Mouse (Mus musculus) spleen, postnatal 14 days (tissue): ENCODE measurements at regions not wholly inside any gene's neighbourhood (a gene's known extent, or its start where the extent isn't known, plus 50 kb on each side); places are given as distances from the start of the nearest gene placed in this dataset.

ENCODE experiments used
- DNase-seq, 2 experiments: peaks; one replicate each; pipeline ENCODE4 v3.0.0; 2021 to 2022; ENCODE audit warnings: low spot score in 2 of 2

DNA sequence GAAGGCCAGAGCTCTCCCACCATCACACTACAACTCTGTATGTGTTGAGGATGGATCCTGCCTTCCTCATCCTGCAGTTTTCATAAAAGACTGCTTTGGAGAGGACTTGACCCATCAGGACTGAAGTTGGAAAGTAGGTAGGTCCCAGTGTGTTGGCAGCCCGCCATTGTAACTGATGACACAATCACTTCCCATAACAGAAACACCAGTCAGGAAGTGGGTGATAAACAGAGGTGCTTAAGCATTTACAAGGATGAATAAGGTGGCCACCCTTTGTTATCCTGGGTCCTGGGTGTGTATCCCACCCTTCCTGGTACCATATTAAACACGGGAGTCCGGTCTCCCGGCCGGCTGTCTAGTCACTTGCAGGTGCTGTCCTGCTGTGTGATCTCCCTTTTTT, 118.3 kb downstream of the Snx10 start:
- DNase-seq: no peak

DNA sequence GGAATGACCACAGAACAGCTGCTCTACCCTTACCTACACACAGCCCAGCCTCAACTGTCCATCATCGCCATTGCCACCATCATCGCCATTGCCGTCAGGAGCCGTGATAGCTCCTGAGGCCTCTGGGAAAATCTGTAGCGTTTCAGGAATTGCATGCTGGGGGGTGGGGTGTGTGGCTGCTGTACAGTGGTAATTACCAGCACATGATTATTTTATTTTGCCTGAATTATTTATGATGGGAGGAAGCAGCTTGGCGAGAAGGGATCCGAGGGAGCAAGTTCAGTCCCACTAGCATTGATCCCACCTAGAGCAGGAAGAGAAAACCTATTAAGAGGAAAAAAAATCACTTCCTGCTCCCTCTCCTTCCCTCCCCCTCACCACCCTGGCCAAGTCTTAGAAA, 125.1 kb downstream of the Snx10 start:
- no peak for DNase-seq

DNA sequence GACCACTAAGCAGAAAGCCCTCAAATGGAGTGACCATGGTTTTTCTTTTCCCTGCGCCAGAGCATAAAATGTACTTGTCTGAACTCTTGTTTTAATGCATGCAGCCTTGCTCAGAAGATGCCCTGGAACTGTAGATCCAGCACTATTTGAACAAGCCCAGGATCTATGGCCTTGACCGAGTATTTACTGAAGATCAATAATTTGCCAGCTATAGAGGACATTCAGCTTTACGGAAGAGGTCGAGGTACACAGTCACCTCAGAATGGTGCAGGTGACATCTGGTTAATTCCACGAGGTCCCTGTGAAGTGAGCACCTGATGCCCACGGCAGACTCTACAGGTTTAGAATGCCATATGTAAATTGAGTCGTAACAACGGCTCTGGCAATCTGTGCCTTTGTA, 130.1 kb downstream of the Snx10 start:
- DNase-seq: no peak

DNA sequence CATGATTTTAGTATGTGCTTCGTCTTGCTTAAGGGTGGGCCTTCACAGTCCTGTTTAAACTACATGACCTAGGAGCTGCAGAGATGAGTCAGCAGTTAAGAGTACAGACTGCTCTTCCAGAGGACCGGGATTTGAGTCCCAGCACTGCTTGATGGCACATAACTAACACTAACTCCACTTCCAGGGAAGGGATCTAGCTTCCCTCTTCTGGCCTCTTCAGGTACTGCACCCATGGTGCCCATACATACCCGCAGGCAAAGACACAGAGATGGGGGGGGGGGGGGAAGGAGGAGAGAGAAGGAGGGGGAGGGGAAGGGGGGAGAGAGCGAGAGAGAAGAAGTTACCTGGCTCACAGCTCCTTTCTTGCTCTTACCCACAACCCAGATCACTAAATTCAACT, 131.3 kb downstream of the Snx10 start:
- DNase-seq: no peak

DNA sequence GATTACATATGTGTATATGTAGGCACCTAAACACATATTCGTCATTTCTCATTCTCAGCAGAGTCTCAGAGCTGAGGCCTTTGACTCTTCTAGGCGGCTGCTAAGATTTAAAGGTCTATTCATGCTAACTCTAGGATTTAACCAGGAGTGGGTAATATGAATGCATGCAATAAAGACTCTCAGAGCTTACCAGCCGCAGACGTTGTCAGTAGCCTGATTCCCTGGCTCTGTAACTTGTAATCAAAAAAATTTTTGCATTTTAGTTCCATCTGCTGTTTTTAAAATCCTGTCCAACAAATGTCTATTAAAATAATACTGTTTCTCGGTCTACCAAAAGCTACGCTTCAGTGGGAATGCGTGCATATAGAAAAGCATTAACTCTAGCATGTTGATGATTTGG, 132.4 kb downstream of the Snx10 start:
- DNase-seq: no peak

DNA sequence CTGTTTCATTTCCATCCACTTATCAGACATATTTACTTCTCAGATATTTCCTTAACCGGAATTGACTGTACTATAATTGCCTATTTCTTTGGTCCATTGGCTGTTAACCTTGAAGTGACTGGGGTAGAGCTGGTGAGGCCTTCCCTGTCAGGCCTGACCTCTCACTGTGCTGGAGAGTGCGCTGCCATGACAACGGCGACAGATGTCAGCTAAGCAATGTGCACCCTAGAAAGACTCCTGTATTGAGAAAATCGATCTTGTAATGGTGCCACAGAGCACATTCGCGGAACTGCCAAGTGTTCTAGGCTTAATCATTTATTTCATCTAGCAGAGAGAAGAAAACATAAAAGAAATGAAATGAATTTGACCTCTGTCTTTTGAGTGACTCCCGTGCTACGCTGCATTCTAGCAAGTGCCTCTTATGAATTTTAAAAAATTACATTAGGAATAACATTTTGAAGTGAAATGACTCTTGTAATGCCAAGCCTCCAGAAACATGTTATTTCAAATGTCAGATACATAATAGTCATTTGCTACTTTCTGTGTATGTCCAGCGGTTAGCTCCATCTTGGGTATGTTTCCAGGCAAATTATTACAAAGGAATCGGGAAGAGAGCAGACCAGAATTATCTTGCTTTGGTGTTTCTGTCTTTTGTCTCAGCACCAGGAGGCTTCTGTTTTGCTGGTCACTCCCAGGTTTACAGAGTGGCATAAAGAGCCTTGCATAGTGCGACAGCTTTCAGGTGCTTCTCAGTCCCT, 133.4 kb downstream of the Snx10 start:
- DNase-seq: no peak

DNA sequence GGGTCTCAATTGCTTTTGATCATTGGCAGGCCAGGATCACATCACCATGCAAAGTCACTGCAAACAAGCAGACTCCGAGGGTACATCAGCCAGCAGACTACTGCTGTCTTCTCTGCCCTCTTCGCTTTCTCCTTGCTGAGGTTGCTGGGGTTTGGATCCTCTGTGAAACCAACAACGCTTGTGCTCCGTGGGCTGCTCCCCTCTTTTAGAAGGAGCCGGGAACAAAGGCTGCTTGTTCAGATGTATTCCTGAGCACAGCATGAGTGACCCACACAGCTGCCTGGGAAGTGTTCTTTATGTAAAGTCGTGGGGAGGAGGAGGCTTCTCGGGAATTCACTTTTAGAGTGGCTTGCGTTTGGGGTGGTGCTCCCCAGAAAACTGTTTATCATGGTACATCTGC, 134.7 kb downstream of the Snx10 start:
- DNase-seq: no peak

DNA sequence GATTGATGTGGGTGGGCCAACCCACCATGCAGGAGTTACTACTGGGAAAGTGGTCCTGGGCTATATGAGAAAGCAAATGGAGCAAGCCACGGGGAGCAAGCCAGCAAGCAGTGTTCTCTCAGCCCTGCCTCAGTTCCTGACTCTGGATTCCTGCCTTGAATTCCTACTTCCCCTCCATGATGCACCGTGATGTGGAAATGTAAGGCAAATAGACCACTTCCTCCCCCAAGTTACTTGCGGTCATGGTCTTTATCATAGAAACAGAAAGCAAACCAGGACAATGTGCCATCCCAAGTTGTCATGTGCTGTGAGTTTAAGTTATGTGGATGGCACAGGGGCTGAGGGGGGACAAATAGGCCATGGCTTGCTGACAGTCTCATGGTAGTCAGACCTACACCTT, 139.5 kb downstream of the Snx10 start:
- no peak for DNase-seq

DNA sequence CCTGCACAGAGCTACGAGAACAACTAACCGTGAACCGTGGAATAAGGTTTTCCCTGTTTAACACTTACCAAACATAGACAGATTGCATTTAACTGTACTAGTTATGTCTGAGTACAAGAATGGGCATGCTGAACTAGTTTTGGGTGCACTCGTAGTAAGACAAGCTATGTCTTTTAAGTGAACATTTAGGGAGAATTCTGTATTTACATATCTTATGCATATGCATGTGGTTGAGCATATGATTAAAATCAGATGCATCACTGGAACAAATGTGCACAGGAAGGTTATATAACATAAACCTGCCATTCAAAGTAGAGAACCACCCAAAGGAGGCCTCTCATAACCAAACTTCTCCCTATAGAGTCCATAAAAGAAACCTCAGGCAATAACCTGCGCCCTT, 140.3 kb downstream of the Snx10 start:
- DNase-seq: no peak

DNA sequence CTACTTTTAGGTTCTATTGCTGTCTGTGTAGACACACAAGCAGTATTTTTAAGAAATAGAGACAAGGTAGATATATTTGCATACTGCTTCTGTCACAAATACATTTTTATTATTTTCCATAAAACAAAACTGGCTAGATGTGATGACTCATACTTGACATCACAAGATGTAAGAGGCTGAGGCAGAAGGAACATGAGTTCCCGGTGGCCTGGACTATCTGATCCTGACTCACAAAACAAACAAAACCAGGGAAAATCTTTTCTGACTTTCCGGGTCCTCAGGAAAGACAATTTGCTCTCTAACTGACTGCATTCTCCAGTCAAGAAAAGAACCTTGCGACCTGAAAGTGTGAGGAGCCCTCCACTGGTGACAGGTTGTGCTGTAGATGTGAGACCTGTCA, 143.3 kb downstream of the Snx10 start:
- DNase-seq: no peak

DNA sequence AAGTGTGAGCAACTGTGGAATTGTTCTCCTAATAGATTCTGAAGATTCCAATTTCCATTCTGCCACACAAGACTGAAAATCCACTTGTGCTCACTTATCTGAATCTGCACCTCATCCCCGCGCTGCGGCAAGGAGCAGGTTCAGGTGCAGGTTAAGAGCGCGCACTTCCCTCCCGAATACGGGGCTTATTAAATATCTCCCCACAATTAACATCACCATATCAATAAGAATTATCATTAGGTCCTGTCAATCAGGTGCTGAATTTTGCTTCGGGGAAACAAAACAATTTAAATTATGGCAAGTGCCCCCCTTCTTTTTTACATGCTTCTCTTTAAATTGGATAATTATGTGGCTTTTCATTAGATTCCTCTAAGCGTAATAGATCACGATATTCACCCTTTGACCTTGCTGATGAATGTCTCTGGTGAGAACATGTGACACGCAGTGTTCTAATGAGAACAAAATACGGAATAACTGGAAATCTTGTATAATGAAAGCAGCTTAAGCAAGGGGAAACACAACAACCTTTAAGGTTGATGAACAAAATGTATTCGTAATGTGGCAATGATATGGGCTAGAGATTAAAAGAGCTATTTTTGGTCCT, 151.7 kb downstream of the Snx10 start:
- DNase-seq: no peak

DNA sequence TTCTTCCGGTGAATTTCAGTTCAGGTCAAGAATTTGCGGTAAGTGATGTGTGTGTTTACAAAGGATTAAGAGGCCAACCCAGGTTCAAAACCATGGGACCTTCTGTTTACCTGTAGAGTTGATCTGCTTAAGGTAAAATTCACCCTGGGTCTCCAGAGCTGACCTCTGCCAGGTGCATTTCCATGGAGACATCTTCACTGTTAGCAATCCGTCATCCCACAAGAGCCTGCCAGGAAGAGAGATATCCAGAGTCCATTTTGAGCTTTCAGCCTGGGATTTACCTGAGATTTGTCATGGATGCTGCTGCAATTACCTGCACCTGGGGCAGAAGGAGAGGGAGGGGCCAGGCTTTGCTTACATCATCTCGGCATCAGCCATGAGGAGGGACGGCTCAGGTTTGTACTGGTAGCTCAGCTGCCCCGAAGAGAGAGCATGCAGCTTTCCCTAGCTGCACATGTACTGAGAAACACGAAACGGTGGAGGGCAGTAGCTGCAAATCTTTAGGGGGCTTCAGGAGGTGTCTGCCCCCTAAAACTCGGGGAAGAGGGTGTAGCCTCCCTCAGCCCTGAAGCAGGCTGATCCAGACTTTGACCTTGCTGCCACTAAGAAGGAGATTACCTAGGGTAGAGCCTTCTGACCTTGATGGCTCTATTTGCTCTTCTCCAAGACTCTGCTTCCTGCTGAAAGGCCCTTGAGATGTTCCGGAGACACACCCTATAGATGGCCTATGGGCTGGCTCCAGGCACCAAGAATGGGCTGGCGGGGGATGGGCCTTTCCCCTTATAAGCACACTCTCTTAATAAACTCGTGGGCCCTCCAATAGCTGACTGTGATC, 153.7 kb downstream of the Snx10 start:
- DNase-seq: no peak

DNA sequence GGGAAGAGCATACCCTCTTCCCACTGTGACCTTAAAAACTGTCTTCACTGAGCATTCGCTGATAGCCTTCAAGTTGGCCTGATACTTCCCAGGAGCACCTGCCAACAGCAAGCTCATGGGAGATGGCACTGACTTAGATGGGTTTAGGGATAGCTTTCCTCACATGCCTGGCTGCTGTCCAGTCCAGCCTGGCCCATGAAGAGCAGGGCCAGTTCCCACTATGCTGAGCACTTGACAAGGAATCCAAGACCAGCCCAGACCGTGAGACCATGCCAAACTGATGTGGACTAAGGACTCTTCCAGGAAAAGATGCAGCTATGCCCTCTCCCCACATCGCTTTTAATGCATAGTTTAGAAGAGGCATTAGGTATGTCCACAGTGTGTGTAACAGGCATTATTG, 155.0 kb downstream of the Snx10 start:
- no peak for DNase-seq

DNA sequence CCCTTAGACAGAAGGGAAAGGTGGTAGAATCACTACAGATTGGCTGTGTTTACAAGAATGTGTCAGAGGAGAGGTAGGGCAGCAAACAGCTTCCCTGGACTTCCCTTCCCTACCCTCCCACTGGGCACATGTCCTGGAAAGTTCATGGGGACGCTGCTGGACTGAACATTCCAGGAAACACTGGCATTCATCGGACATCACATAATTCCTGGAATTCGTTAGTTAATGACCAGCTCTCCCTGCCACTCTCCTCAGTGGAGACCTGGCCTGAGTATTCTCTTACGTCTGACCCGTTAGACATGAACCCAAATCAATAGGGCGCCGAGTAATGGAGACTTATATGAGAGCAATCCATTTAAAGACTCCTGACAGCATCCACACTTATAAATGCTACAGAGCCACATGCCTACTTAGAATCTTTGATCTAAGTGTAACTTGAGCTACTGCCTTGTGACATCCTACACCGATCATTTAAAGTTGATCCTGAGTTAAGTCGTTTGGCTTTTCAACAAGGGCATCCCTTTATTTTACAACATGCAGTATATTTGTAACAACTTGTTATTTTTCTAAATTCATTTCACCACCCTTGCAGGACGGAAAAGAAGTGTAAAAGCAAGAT, 156.6 kb downstream of the Snx10 start:
- DNase-seq: no peak

DNA sequence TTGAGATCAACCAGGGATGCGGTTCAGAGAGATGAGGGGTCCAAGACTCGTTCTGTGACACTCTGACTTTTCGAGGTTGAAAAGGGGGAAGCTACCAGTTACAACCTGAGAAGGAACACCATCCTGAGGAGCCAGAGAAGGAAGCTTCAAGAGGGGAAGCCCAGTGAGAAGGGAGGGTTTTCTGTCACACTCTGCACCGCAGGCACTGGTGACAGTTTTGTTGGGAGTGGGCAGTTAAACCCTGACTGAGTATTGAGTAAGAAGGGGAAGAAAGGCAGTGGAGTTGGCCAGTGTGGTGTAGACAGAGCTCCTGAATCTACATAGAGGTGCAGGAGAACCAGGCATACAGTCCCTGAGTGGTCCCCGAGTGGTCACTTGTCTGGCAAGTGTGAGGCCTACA, 159.4 kb downstream of the Snx10 start:
- no peak for DNase-seq

DNA sequence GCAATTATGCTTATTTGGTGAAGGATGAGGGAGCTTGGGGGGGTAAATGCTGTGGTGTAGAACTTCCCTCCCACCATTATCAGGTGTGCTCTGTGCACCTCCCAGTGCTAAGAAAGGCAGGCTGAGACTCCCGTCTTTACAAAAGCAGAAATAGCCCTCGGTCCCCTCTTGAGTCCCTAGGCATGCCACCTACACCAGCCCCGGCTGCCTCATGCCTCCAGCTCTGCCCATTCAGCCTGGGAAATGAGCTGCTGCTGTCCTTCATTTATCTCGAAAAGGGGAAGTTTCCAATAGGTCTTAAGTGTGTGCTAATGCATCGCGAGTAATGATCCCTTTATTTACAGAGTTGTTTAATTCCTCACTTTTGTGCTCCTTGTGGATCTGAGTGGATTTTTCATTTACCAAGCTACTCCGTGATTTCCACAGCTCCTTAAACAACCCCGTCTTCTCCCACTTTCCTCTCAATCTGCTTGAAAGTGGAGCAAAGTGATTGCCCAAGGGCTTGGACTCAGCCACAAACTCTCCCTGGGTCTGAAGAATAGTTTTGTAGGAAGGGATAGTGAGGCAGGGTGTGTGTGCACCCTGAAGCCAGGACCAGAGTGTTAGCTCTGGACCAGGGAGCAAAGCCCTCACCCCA, 162.1 kb downstream of the Snx10 start:
- DNase-seq: no peak

DNA sequence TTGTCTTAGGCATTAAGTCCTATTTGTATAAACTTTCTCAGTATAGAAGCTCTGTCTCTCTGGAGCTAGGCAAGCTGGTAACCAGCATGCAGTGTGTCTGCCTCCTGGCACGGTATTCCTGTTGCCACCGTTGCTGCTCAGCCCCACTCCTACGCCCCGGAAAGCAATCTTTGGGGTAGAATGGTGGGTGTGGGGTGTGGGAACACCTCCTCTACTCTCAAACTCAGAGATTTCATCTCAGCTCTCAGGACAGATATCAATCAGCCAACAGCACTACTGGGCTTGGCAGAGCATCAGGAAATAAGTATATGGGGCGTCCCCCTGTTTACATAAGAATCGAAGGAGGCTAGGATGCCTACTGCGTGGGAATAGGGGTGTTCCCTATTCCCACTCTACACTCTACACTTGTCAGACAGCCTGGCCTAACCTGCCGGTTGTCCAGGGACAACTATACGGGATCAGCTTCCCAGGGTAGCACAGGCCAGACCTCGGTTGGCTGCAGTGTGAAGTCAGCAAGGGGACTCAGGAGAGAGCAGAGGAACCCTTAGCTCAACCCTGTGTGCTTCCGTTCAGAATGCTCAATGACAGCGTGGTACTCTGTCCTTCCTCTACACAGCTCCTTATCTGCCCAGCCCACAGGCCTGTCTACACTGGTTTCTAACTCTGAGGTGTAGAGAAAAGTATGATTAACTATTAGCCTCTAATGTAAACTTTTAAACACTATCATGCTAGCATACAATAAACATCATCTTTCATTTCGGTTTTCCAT, 167.3 kb downstream of the Snx10 start:
- no peak for DNase-seq

DNA sequence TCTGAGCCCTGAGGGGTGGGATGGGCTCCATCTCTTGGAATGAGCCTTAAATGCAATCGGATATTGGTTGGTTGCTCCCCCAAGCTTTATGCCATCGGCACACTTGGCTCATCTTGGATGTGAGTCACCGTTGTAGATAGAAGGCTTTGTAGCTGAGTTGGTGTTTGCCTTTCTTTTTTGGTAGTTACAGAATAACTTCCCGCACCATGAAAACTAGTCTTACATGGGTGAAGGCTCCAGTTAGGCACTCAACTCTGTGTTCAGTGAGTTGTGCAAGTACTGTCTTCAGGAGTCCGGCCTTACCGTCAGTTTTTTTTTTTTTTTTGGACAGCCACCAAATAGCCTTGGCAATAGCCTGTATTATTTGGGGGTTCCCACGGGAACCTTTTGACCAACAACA, 170.3 kb downstream of the Snx10 start:
- DNase-seq: no peak

DNA sequence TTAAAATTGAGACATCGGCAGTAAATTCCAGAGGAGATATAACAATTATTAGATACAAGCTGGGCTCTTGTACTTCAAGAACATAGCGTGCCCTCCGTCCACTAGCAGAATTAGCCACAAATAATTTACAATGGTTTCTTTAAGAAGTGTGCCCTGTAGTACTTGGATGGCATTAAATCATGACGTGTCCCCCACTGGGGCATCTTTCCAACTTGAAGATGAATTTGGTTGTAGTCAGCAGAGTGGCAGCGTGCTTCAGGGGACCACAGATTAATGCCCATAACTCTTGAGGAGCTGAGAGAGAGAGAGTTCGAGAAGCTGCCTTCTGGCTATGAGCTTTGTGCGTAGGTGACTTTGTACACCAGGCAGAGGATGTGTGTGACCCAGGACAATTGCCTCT, 172.7 kb downstream of the Snx10 start:
- DNase-seq: no peak

DNA sequence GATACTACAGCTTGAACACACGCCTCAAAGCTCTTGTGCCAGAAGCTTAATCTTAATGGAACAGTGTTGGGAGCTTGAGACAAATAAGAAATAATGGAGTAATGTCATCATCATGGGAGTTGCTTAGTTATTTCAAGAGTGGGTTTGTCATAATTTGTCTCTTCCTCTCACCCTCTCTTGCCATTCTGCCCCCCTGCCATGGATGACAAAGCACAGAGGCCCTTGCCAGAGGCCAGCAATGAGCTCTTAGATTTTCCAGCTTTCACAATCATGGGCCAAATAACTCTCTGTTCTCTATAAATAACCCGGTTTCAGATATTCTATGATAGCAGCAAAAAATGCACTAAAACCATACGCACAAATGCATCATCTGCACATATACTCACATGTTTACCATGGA, 174.1 kb downstream of the Snx10 start:
- no peak for DNase-seq

DNA sequence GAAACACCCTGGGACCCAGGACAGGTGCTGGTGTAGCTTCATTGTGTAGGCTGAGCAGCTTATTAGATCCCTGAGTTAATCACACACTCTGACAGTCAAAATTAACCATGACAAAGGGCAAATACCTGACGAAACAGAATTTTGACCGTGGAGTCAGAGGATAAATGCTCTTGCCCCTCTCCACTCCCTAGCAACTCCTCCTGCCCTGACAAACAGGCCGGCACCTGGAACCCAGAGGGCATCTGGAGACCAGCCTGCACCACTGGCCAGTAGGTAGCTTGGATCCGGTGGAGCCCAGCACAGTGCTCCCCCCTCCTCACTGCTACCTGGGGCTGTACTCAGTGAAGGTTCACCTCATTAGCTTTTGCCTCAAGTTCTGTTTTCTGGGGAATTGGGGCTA, 174.5 kb downstream of the Snx10 start:
- DNase-seq: no peak
